Mouse (Mus musculus) limb, embryonic 12.5 days (tissue): Measurements from ENCODE around the gene Rpn2. TPM values are rescaled to one million over a fixed set of nuclear protein-coding genes. Genes with fewer than 3 reads are reported as not detected.

Experiments used
- ATAC-seq: fragments of 200-750 bp; cut with Nextera tagmentation; 2 replicates; pipeline ENCODE4 v1.8.0; 2017; ENCODE audit warnings: low read depth, moderate TSS enrichment; ENCODE audit not compliant: insufficient number of reproducible peaks, insufficient read depth, low FRiP score, low TSS enrichment
- H3K27ac ChIP-seq: fragments of 300-500 bp; sonication (generic); 2 replicates; pipeline ENCODE4 v1.5.1; 2016; ENCODE audit warnings: mild to moderate bottlenecking, moderate library complexity
- H3K27me3 ChIP-seq: fragments of 300-500 bp; sonication (generic); 2 replicates; pipeline ENCODE4 v1.6.1; 2016; ENCODE audit warnings: mild to moderate bottlenecking, moderate library complexity
- H3K36me3 ChIP-seq: fragments of 300-500 bp; sonication (generic); 2 replicates; pipeline ENCODE4 v1.6.1; 2016; ENCODE audit warnings: mild to moderate bottlenecking, moderate library complexity
- H3K4me1 ChIP-seq: fragments of 300-500 bp; sonication (generic); replicated peaks from 2 replicates; pipeline ENCODE4 v1.6.1; 2016
- H3K4me2 ChIP-seq: fragments of 300-500 bp; sonication (generic); 2 replicates; pipeline ENCODE4 v1.6.1; 2016; ENCODE audit warnings: mild to moderate bottlenecking, moderate library complexity
- H3K4me3 ChIP-seq: fragments of 300-500 bp; sonication (generic); replicated peaks from 2 replicates; pipeline ENCODE4 v1.5.1; 2016; ENCODE audit warnings: mild to moderate bottlenecking
- H3K9ac ChIP-seq: fragments of 300-500 bp; sonication (generic); replicated peaks from 2 replicates; pipeline ENCODE4 v1.6.1; 2016; ENCODE audit warnings: mild to moderate bottlenecking, moderate library complexity
- H3K9me3 ChIP-seq: fragments of 300-500 bp; sonication (generic); 2 replicates; pipeline ENCODE4 v1.6.1; 2016; ENCODE audit warnings: mild to moderate bottlenecking, moderate library complexity
- WGBS: fragments of 180-500 bp; shearing (Covaris S2); methylation state at CpG from one replicate; pipeline ENCODE4 v1.1.7; 2016; 5-methylcytosine and 5-hydroxymethylcytosine counted together
- polyA plus RNA-seq: library from polyadenylated mRNA; unstranded; fragments of >200 nt; fragmentation: Nextera tagmentation; extraction: Ambion mirVana; gene quantifications from 2 replicates; pipeline ENCODE4 v1.2.1, GENCODE M21; 2016

Gene Rpn2
- polyA plus RNA-seq, 1 experiment from 2014 or later, result 266 TPM

DNA sequence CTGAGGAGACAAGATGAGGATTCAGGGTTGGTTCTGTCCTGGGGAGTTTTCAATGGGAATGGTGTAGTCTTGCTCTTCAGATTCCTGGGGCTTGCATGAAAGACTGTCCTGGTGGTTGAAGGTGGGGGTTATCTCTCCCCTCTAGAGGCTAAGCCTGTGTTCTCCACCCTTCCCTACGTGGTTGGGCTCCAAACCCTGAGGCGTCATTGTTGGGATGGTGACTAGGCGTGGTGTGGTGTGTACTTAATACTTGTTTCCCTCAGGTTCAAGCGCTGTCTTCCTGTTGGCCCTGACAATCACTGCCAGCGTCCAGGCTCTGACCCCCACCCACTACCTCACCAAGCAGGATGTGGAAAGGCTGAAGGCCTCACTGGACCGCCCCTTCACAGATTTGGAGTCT lies 4.5 kb downstream of the Rpn2 start:
- Histone ChIP-seq H3K4me1 (peaks cover 13% of the 10 kb centered on the region), H3K9ac (no peak overlapping the region), H3K4me3 (no peak overlapping the region), H3K27ac (no peak overlapping the region), H3K27me3 (no peaks in the 10 kb centered on the region), H3K36me3 (peaks cover 65% of the 10 kb centered on the region), H3K4me2 (no peak overlapping the region), H3K9me3 (no peaks in the 10 kb centered on the region)
- 92% methylated on average over 6 of the region's 6 CpGs for WGBS
- no peak for ATAC-seq

GRCm38 (mm10) chr2:157287542-157287941 lies 8.7 kb downstream of the Rpn2 start:
- H3K9ac ChIP-seq, result no peak overlapping the region
- 25% methylated on average over 3 of the region's 3 CpGs for WGBS
- H3K4me3 ChIP-seq, result no peak overlapping the region
- peaks cover 96% of the 10 kb centered on the region for H3K36me3 ChIP-seq
- H3K27me3 ChIP-seq, result no peaks in the 10 kb centered on the region
- H3K9me3 ChIP-seq, result no peaks in the 10 kb centered on the region
- no peaks in the 10 kb centered on the region for H3K4me1 ChIP-seq
- H3K27ac ChIP-seq, result peak overlapping the region; percentile 53; the same call in 1 of the 2 replicates
- H3K4me2 ChIP-seq, result no peak overlapping the region
- no peak for ATAC-seq

DNA sequence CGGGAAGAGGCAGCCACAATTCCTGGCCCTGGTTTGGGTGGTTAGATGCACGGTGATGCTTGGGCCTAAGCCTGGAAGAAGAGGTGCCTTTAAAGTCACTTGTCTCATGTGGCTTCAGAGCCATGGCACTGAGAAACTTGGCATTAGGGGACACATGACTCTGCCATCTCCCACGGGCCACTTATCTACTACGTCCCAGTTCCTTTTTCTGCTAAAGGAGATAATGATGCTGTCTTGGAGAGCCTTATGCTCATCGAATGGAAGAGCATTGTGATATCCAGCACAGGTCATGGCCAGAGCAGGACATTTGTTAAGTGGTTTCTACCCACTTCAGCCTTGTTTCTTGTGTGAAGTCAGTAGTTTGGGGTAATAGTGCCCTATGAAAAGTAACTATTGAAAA lies 10.2 kb downstream of the Rpn2 start:
- H3K9ac ChIP-seq, result no peak overlapping the region
- H3K9me3 ChIP-seq, result no peaks in the 10 kb centered on the region
- H3K27ac ChIP-seq, result no peak overlapping the region
- H3K4me3 ChIP-seq, result no peak overlapping the region
- peaks cover 96% of the 10 kb centered on the region for H3K36me3 ChIP-seq
- no peaks in the 10 kb centered on the region for H3K27me3 ChIP-seq
- H3K4me1 ChIP-seq, result no peaks in the 10 kb centered on the region
- no peak overlapping the region for H3K4me2 ChIP-seq
- 94% methylated on average over 5 of the region's 5 CpGs for WGBS
- ATAC-seq, result no peak

DNA sequence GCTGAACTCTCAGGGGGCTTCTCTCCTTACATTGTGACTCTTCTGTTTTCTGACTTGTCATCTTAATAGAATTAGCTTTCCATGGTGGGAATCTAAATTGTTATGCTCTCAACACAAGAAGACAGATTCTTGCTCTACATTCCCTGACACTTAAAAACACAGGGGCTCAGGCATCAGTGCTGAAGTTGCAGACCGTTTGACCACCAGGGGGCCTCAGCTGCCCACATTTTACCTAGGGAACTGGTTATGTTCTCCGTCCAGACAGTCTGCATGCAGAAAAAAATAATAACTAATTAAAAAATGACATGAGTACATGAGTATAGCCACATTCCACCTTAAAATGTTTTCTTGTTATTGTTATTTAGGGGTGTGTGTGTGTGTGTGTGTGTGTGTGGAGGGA lies 13.3 kb downstream of the Rpn2 start:
- H3K27me3 ChIP-seq, result no peaks in the 10 kb centered on the region
- no peak overlapping the region for H3K27ac ChIP-seq
- ATAC-seq, result no peak
- H3K36me3 ChIP-seq, result peaks cover 94% of the 10 kb centered on the region
- H3K4me2 ChIP-seq, result no peak overlapping the region
- WGBS, result 25% methylated on average over 2 of the region's 2 CpGs
- H3K4me3 ChIP-seq, result no peak overlapping the region
- H3K9me3 ChIP-seq, result no peaks in the 10 kb centered on the region
- no peak overlapping the region for H3K9ac ChIP-seq
- H3K4me1 ChIP-seq, result no peaks in the 10 kb centered on the region

DNA sequence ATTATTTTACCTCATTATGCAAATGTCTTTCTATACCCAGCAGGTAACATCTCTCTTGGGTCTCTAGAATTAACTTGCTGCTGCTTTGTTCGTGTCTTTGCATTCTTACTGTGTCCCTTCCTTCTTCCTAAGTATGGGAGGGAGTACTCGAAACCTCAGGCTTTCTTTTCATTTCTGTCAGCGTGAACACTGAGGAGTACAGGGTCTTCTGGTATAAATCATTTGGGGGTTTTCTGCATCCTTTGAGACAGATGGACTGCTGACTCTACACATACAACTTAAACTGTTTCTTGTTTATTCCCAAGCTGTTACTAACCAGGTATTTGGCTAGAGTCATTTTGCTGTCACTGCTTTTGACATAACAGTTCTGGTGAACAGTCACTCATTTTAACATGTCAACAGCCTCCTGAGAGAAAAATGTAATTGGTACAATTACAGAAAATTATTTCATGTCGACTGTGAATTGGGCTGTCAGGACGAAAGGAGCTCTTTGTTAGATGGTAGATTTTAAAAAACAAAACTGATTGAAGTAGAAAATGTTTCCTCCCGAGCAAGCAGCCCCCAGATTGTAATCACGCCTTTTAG lies 17.4 kb downstream of the Rpn2 start:
- no peaks in the 10 kb centered on the region for H3K9me3 ChIP-seq
- H3K9ac ChIP-seq, result no peak overlapping the region
- H3K27me3 ChIP-seq, result no peaks in the 10 kb centered on the region
- H3K4me3 ChIP-seq, result no peak overlapping the region
- no peak overlapping the region for H3K4me2 ChIP-seq
- no peak overlapping the region for H3K27ac ChIP-seq
- ATAC-seq, result no peak
- no peaks in the 10 kb centered on the region for H3K4me1 ChIP-seq
- WGBS, result 82% methylated on average over 7 of the region's 7 CpGs
- peaks cover 95% of the 10 kb centered on the region for H3K36me3 ChIP-seq

DNA sequence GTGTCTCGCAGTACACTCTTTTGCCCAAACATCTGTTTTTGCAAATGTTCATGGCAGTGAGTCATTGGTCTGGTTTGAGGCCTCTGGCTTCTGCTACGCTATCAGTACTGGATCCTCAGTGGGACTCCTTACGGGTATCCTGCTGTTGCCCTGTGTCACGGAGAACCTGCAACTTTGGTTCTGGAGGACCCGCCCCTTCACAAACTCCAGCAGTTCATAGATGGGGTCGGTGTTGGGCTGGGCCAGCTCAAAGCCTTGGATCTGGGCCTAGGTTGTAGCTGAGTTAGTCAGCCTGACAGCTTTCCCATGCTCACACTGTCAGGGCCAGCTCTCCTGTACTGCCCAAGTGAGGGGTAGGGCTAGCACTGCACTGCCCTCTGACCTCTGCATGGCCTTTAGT lies 21.2 kb downstream of the Rpn2 start:
- Histone ChIP-seq H3K4me3 (no peak overlapping the region), H3K27me3 (no peaks in the 10 kb centered on the region), H3K9me3 (no peaks in the 10 kb centered on the region), H3K4me2 (no peak overlapping the region), H3K36me3 (peaks cover 97% of the 10 kb centered on the region), H3K4me1 (no peaks in the 10 kb centered on the region), H3K9ac (no peak overlapping the region), H3K27ac (no peak overlapping the region)
- no peak for ATAC-seq
- 93% methylated on average over 6 of the region's 6 CpGs for WGBS

- Histone ChIP-seq H3K4me2 (no peak overlapping the region), H3K36me3 (peaks cover 94% of the 10 kb centered on the region), H3K27ac (no peak overlapping the region), H3K9me3 (no peaks in the 10 kb centered on the region), H3K4me1 (peaks cover 15% of the 10 kb centered on the region), H3K4me3 (no peak overlapping the region), H3K27me3 (no peaks in the 10 kb centered on the region), H3K9ac (no peak overlapping the region)
- no peak for ATAC-seq
- 79% methylated on average over 9 of the region's 9 CpGs for WGBS
These were observed 24.3 kb downstream of the Rpn2 start for GRCm38 (mm10) chr2:157303096-157303495.

- ATAC-seq, result peak; percentile 78; the same call in 1 of the 2 replicates
- 65% methylated on average over 7 of the region's 7 CpGs for WGBS
These were observed 27.5 kb downstream of the Rpn2 start for GRCm38 (mm10) chr2:157306091-157307032.

DNA sequence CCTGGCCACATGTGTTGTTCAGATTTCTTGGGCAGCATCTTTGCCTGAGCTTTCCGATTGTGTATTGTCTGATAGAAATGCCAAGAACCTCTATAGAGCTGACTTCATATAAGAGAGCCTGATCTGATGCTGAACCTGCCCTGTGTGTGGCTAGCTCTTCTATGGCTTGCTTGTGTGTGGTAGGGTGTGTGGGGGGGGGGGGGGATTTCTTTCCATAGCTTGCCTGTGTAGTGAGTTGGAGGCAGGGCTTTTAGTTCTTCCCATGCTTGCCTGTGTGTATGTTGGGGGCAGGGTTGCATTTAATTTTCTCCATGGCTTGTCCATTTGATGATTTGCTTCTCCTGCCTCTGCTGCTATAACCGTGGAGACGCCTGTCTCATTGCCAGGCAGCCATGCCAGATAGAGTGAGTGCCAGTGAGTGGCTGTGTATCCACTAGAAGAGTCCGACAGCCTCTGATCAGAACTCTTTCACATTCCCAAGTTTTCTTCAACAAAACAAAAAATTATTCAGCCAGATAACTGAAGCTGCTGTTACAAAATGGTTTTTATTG lies 29.0 kb downstream of the Rpn2 start:
- peak overlapping the region; percentile 72; the same call in 1 of the 2 replicates for H3K27ac ChIP-seq
- WGBS, result 92% methylated on average over 4 of the region's 4 CpGs

More at GRCm38 (mm10) chr2:157306091-157307032, 27.5 kb downstream of the Rpn2 start:
- Histone ChIP-seq H3K9me3 (no peaks in the 10 kb centered on the region), H3K27ac (peak overlapping the region; percentile 72), H3K4me2 (no peak overlapping the region), H3K4me1 (peaks cover 18% of the 10 kb centered on the region), H3K4me3 (no peak overlapping the region), H3K9ac (no peak overlapping the region), H3K36me3 (peaks cover 96% of the 10 kb centered on the region), H3K27me3 (no peaks in the 10 kb centered on the region)

GRCm38 (mm10) chr2:157308273-157308917 lies 29.6 kb downstream of the Rpn2 start:
- peaks cover 18% of the 10 kb centered on the region for H3K4me1 ChIP-seq
- H3K27me3 ChIP-seq, result no peaks in the 10 kb centered on the region
- no peak overlapping the region for H3K4me3 ChIP-seq
- no peak for ATAC-seq
- no peak overlapping the region for H3K4me2 ChIP-seq
- whole genome bisulfite sequencing, result 95% methylated on average over 2 of the region's 2 CpGs
- peaks cover 96% of the 10 kb centered on the region for H3K36me3 ChIP-seq
- no peak overlapping the region for H3K27ac ChIP-seq
- H3K9me3 ChIP-seq, result no peaks in the 10 kb centered on the region
- H3K9ac ChIP-seq, result no peak overlapping the region

More for the DNA sequence above, 29.0 kb downstream of the Rpn2 start:
- peaks cover 96% of the 10 kb centered on the region for H3K36me3 ChIP-seq
- no peak overlapping the region for H3K9ac ChIP-seq
- no peak overlapping the region for H3K4me2 ChIP-seq
- ATAC-seq, result no peak
- no peak overlapping the region for H3K4me3 ChIP-seq
- no peaks in the 10 kb centered on the region for H3K27me3 ChIP-seq
- peaks cover 18% of the 10 kb centered on the region for H3K4me1 ChIP-seq
- H3K9me3 ChIP-seq, result no peaks in the 10 kb centered on the region

GRCm38 (mm10) chr2:157309611-157310010 lies 30.8 kb downstream of the Rpn2 start:
- 96% methylated on average over 8 of the region's 8 CpGs for WGBS
- no peak overlapping the region for H3K27ac ChIP-seq
- H3K36me3 ChIP-seq, result peaks cover 96% of the 10 kb centered on the region
- H3K4me2 ChIP-seq, result no peak overlapping the region
- no peak overlapping the region for H3K9ac ChIP-seq
- no peaks in the 10 kb centered on the region for H3K9me3 ChIP-seq
- ATAC-seq, result no peak
- H3K4me3 ChIP-seq, result no peak overlapping the region
- H3K4me1 ChIP-seq, result peaks cover 18% of the 10 kb centered on the region
- no peaks in the 10 kb centered on the region for H3K27me3 ChIP-seq
